Mouse (Mus musculus): Measurements from ENCODE around the gene Gtf3c5.

Gene Gtf3c5

GRCm38 (mm10) chr2:28607341-28608165 lies 24.0 kb upstream of the Gtf3c5 start:
- no peak for DNase-seq (ENCODE audit: extremely low spot score)

GRCm38 (mm10) chr2:28606601-28607340 lies 23.2 kb upstream of the Gtf3c5 start:
- no peak for DNase-seq (ENCODE audit: extremely low spot score)

- DNase-seq (ENCODE audit: extremely low spot score), result no peak
These were observed 22.4 kb upstream of the Gtf3c5 start for GRCm38 (mm10) chr2:28605789-28606541.

GRCm38 (mm10) chr2:28603542-28603941 lies 20.0 kb upstream of the Gtf3c5 start:
- no peak for DNase-seq (ENCODE audit: extremely low spot score)

GRCm38 (mm10) chr2:28601720-28602590 lies 18.4 kb upstream of the Gtf3c5 start:
- no peak for DNase-seq (ENCODE audit: extremely low spot score)

GRCm38 (mm10) chr2:28599569-28599900 lies 16.0 kb upstream of the Gtf3c5 start:
- no peak for DNase-seq (ENCODE audit: extremely low spot score)

GRCm38 (mm10) chr2:28598692-28599568 lies 15.4 kb upstream of the Gtf3c5 start:
- no peak for DNase-seq (ENCODE audit: extremely low spot score)

GRCm38 (mm10) chr2:28597733-28598547 lies 14.4 kb upstream of the Gtf3c5 start:
- no peak for DNase-seq (ENCODE audit: extremely low spot score)

GRCm38 (mm10) chr2:28596998-28597397 lies 13.4 kb upstream of the Gtf3c5 start:
- no peak for DNase-seq (ENCODE audit: extremely low spot score)

GRCm38 (mm10) chr2:28596021-28596420 lies 12.5 kb upstream of the Gtf3c5 start:
- DNase-seq (ENCODE audit: extremely low spot score), result no peak

GRCm38 (mm10) chr2:28592809-28593208 lies 9.3 kb upstream of the Gtf3c5 start:
- DNase-seq (ENCODE audit: extremely low spot score), result peak; percentile 63

- no peak for DNase-seq (ENCODE audit: extremely low spot score)
These were observed 7.9 kb upstream of the Gtf3c5 start for GRCm38 (mm10) chr2:28591479-28591878.

GRCm38 (mm10) chr2:28588574-28588973 lies 5.0 kb upstream of the Gtf3c5 start:
- no peak for DNase-seq (ENCODE audit: extremely low spot score)

- DNase-seq (ENCODE audit: extremely low spot score), result no peak
These were observed 2.2 kb upstream of the Gtf3c5 start for GRCm38 (mm10) chr2:28585730-28586129.

GRCm38 (mm10) chr2:28585043-28585571 lies 1.6 kb upstream of the Gtf3c5 start:
- DNase-seq (ENCODE audit: extremely low spot score), result peak; percentile 82

GRCm38 (mm10) chr2:28582647-28583353 lies 751 bp downstream of the Gtf3c5 start:
- peak; percentile 92 for DNase-seq (ENCODE audit: extremely low spot score)

GRCm38 (mm10) chr2:28578003-28578402 lies 5.5 kb downstream of the Gtf3c5 start:
- peak; percentile 15 for DNase-seq (ENCODE audit: extremely low spot score)

- DNase-seq (ENCODE audit: extremely low spot score), result no peak
These were observed 6.7 kb downstream of the Gtf3c5 start for GRCm38 (mm10) chr2:28576815-28577214.

- no peak for DNase-seq (ENCODE audit: extremely low spot score)
These were observed 8.2 kb downstream of the Gtf3c5 start for GRCm38 (mm10) chr2:28575341-28575740.
